Mouse (Mus musculus): Measurements from ENCODE around the gene Atp5g1. TPM values are rescaled to one million over a fixed set of nuclear protein-coding genes. Genes with fewer than 3 reads are reported as not detected.
A peak's percentile ranks its signal among the peaks of the same experiment; 100 is the strongest.

Gene Atp5g1
- polyA plus RNA-seq, 1 experiment from 2014 or later: 605 TPM

GRCm38 (mm10) chr11:96108376-96108775 is 32.9 kb upstream of the Atp5g1 start:
- ATAC-seq (no peak), DNase-seq (ENCODE audit: low read depth, low spot score) (no peak)
- no peak for TF ChIP-seq CTCF (IDR thresholded peaks at IDR 0.05)
- CTCF ChIA-PET: interaction anchor here (1.1 kb wide), 1 partner anchor 25 kb away, joined by 3 read pairs; the partner anchor contains the start of gene Ttll6
- H3K27me3 ChIP-seq: no peaks in the 10 kb centered on the region
- POLR2A ChIA-PET: no interaction called here
- in situ Hi-C loops (cut with MboI; ENCODE audit: low pct_unique_long_range_greater_than_20kb): no loop called here

GRCm38 (mm10) chr11:96093361-96093760 is 17.9 kb upstream of the Atp5g1 start:
- ATAC-seq (no peak), DNase-seq (ENCODE audit: low read depth, low spot score) (no peak)
- POLR2A ChIA-PET: interaction anchor here (0.9 kb wide), 1 partner anchor 9 kb away, joined by 3 read pairs; no protein-coding TSS in a partner anchor
- CTCF ChIA-PET: interaction anchor here (0.7 to 2.8 kb wide), 12 partner anchors 9 to 146 kb away, joined by 3 to 18 read pairs (median 4); partner anchors contain the start of gene Calcoco2
- no peaks in the 10 kb centered on the region for H3K27me3 ChIP-seq
- peak; percentile 89 for TF ChIP-seq CTCF (IDR thresholded peaks at IDR 0.05)
- in situ Hi-C loops (cut with MboI; ENCODE audit: low pct_unique_long_range_greater_than_20kb): loop anchor here (5.0 kb wide), 2 partner anchors 39 to 139 kb away; partner anchors contain the start of gene Ttll6

GRCm38 (mm10) chr11:96092674-96093291 is 17.3 kb upstream of the Atp5g1 start:
- TF ChIP-seq CTCF (IDR thresholded peaks at IDR 0.05): no peak
- in situ Hi-C loops (cut with MboI; ENCODE audit: low pct_unique_long_range_greater_than_20kb): loop anchor here (5.0 kb wide), 2 partner anchors 40 to 140 kb away; partner anchors contain the start of gene Ttll6
- no peaks in the 10 kb centered on the region for H3K27me3 ChIP-seq
- DNase-seq (ENCODE audit: low read depth, low spot score) (no peak), ATAC-seq (no peak)
- ChIA-PET CTCF (interaction anchor here (0.7 to 2.8 kb wide), 12 partner anchors 18 to 147 kb away, joined by 3 to 18 read pairs (median 4); partner anchors contain the start of gene Calcoco2), POLR2A (interaction anchor here (0.7 to 0.9 kb wide), 2 partner anchors 9 to 37 kb away, joined by 3 read pairs; no protein-coding TSS in a partner anchor)

- POLR2A ChIA-PET: interaction anchor here (0.8 kb wide), 1 partner anchor 25 kb away, joined by 3 read pairs; no protein-coding TSS in a partner anchor
- in situ Hi-C loops (cut with MboI; ENCODE audit: low pct_unique_long_range_greater_than_20kb): loop anchor here (5.0 kb wide), 2 partner anchors 41 to 141 kb away; partner anchors contain the start of gene Ttll6
- no peaks in the 10 kb centered on the region for H3K27me3 ChIP-seq
- CTCF ChIA-PET: interaction anchor here (0.8 kb wide), 1 partner anchor 263 kb away, joined by 3 read pairs; no protein-coding TSS in a partner anchor
- TF ChIP-seq CTCF (IDR thresholded peaks at IDR 0.05): peak; percentile 65
- ATAC-seq (no peak), DNase-seq (ENCODE audit: low read depth, low spot score) (no peak)
These were observed 15.6 kb upstream of the Atp5g1 start for GRCm38 (mm10) chr11:96091073-96091472.

- DNase-seq (ENCODE audit: low read depth, low spot score): no peak
- CTCF ChIA-PET: no interaction called here
These were observed 12.5 kb upstream of the Atp5g1 start for GRCm38 (mm10) chr11:96087981-96088380.

GRCm38 (mm10) chr11:96082682-96083081 is 7.2 kb upstream of the Atp5g1 start:
- POLR2A ChIA-PET: no interaction called here

More at GRCm38 (mm10) chr11:96087981-96088380, 12.5 kb upstream of the Atp5g1 start:
- H3K27me3 ChIP-seq: no peaks in the 10 kb centered on the region
- POLR2A ChIA-PET: no interaction called here
- ATAC-seq: no peak
- in situ Hi-C loops (cut with MboI; ENCODE audit: low pct_unique_long_range_greater_than_20kb): no loop called here
- no peak for TF ChIP-seq CTCF (IDR thresholded peaks at IDR 0.05)

GRCm38 (mm10) chr11:96080736-96081135 is 5.3 kb upstream of the Atp5g1 start:
- ChIA-PET CTCF (no interaction called here), POLR2A (no interaction called here)
- DNase-seq (ENCODE audit: low read depth, low spot score) (no peak), ATAC-seq (no peak)
- H3K27me3 ChIP-seq: no peaks in the 10 kb centered on the region
- in situ Hi-C loops (cut with MboI; ENCODE audit: low pct_unique_long_range_greater_than_20kb): no loop called here
- TF ChIP-seq CTCF (IDR thresholded peaks at IDR 0.05): no peak

More at GRCm38 (mm10) chr11:96082682-96083081, 7.2 kb upstream of the Atp5g1 start:
- H3K27me3 ChIP-seq: no peaks in the 10 kb centered on the region
- TF ChIP-seq CTCF (IDR thresholded peaks at IDR 0.05): no peak
- DNase-seq (ENCODE audit: low read depth, low spot score): no peak
- no peak for ATAC-seq
- CTCF ChIA-PET: interaction anchor here (0.7 kb wide), 1 partner anchor 25 kb away, joined by 3 read pairs; no protein-coding TSS in a partner anchor
- in situ Hi-C loops (cut with MboI; ENCODE audit: low pct_unique_long_range_greater_than_20kb): no loop called here

GRCm38 (mm10) chr11:96076221-96077105 is 993 bp upstream of the Atp5g1 start:
- no peaks in the 10 kb centered on the region for H3K27me3 ChIP-seq
- DNase-seq (ENCODE audit: low read depth, low spot score): no peak
- POLR2A ChIA-PET: interaction anchor here (0.6 to 2.5 kb wide), 2 partner anchors 11 to 62 kb away, joined by 3 to 19 read pairs; partner anchors contain the start of gene Ube2z
- CTCF ChIA-PET: interaction anchor here (0.7 kb wide), 1 partner anchor 74 kb away, joined by 3 read pairs; no protein-coding TSS in a partner anchor
- in situ Hi-C loops (cut with MboI; ENCODE audit: low pct_unique_long_range_greater_than_20kb): no loop called here
- no peak for TF ChIP-seq CTCF (IDR thresholded peaks at IDR 0.05)
- ATAC-seq: no peak

- no peaks in the 10 kb centered on the region for H3K27me3 ChIP-seq
- ChIA-PET POLR2A (interaction anchor here (2.5 kb wide), 1 partner anchor 10 kb away, joined by 19 read pairs; the partner anchor contains the start of gene Ube2z), CTCF (interaction anchor here (1.1 kb wide), 1 partner anchor 34 kb away, joined by 3 read pairs; no protein-coding TSS in a partner anchor)
- DNase-seq (ENCODE audit: low read depth, low spot score) (no peak), ATAC-seq (peak; percentile 1)
- in situ Hi-C loops (cut with MboI; ENCODE audit: low pct_unique_long_range_greater_than_20kb): no loop called here
- no peak for TF ChIP-seq CTCF (IDR thresholded peaks at IDR 0.05)
These were observed 327 bp downstream of the Atp5g1 start for GRCm38 (mm10) chr11:96075177-96075508.
